Mouse (Mus musculus) adrenal gland, adult (tissue): Measurements from ENCODE around the gene Mgrn1.

ENCODE experiments used
- DNase-seq, 2 experiments: peaks; one replicate each; pipeline ENCODE4 v3.0.0; 2022 to 2023; ENCODE audit warnings: low spot score in 1 of 2; ENCODE audit not compliant: inconsistent age in 2 of 2

Mgrn1 gene

DNA sequence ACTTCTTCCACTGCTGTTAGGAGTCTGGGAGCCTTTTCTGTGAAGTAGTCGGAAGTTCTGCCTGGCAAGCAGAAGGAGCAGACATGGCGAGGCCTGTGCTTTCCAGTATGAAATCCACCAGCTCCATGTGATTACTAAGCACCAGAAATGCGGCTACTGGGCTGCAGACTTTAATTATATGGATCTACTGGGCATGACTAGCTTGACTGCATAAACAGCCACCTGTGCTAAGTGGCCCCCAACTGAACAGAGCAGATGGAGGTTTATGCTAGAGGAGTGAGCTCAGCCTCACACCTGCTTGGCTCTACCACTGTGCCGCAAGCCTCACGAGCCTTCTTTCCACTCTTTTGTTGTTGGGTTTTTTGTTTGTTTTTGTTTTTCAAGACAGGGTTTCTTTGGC, 88.5 kb downstream of the Mgrn1 start:
- DNase-seq, result no peak

GRCm38 (mm10) chr16:4976180-4976579, 90.1 kb downstream of the Mgrn1 start:
- no peak for DNase-seq

- DNase-seq, result peak in 1 of 2 experiments; percentile 25
Observed at GRCm38 (mm10) chr16:4978275-4979051, 92.4 kb downstream of the Mgrn1 start.

GRCm38 (mm10) chr16:4979755-4980380, 93.8 kb downstream of the Mgrn1 start:
- peak; percentile 38 to 74 for DNase-seq

DNA sequence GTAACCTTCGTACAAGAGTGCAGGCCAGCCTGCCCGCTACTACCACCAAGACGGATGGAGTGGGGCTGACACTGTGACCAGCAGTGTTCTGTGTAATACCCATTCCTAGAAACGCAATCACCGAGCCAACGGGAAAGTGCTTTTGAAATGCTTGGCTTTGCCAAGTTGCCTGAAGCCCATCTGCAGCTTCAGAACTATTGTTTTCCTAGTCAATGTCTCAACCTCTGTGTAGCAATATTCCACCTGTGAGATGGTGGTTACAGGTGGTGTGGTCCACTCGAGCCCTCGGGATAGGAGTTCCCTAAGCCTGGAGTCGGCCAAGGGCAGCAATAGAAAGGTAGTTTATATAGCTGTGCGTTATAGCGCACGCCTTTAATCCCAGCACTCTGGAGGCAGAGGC, 98.7 kb downstream of the Mgrn1 start:
- no peak for DNase-seq
